Mouse (Mus musculus) spleen, adult 10 weeks (tissue): ENCODE results near the gene Zfp758. TPM values are rescaled to one million over a fixed set of nuclear protein-coding genes. Genes with fewer than 3 reads are reported as not detected.

ENCODE experiments used
- polyA plus RNA-seq: library from polyadenylated mRNA; stranded (reverse); fragments of 350-450 nt; fragmentation: Illumina TruSeq; extraction: RNeasy Lipid Tissue Mini Kit (QIAGEN cat#74804); gene quantifications from one replicate; pipeline ENCODE4 v1.2.3, GENCODE M21; 2015; ENCODE audit warnings: low replicate concordance; ENCODE audit not compliant: insufficient read depth

Gene Zfp758
- 28.6 TPM for polyA plus RNA-seq

GRCm38 (mm10) chr17:22361101-22361781 lies at the start of gene Zfp758, which contains the start of gene Zfp944:
Gene Zfp758, plus strand, starts transcription at chr17:22361453.
Gene Zfp944, minus strand, starts transcription at chr17:22361400.

GRCm38 (mm10) chr17:22314730-22315226 lies 46.5 kb upstream of the Zfp758 start, which contains the start of gene CT030661.1:
Gene CT030661.1, minus strand, starts transcription at chr17:22314837.

GRCm38 (mm10) chr17:22423952-22424617 lies 62.8 kb downstream of the Zfp758 start, which contains the start of gene Zfp946:
Gene Zfp946, plus strand, starts transcription at chr17:22424222.

Other genes starting within 250 kb of the Zfp758 start
- 1.0 TPM for gene Zfp947, start 195.3 kb upstream of the Zfp758 start, polyA plus RNA-seq
- gene Zfp994, start 135.8 kb upstream of the Zfp758 start, polyA plus RNA-seq: 9.7 TPM
- gene CT030661.1, start 46.6 kb upstream of the Zfp758 start, polyA plus RNA-seq: 22.0 TPM
- 25.5 TPM for gene Zfp944, start 53 bp upstream of the Zfp758 start, polyA plus RNA-seq
- gene Zfp946, start 62.8 kb downstream of the Zfp758 start, polyA plus RNA-seq: 11.6 TPM
- gene Vmn2r111, start 212.0 kb downstream of the Zfp758 start, polyA plus RNA-seq: not detected
- gene Vmn2r112, start 239.5 kb downstream of the Zfp758 start, polyA plus RNA-seq: not detected